Mouse (Mus musculus): ENCODE results near the gene Ppargc1a.

- no peak for TF ChIP-seq CTCF (IDR thresholded peaks at IDR 0.05; ENCODE audit: borderline replicate concordance, control insufficient read depth, extremely low read depth, insufficient read depth, low read length, poor library complexity)
- TF ChIP-seq POLR2A (IDR thresholded peaks at IDR 0.05; ENCODE audit: control insufficient read depth, extremely low read depth, insufficient read depth, low read length, poor library complexity) = no peak
These were observed 39.4 kb downstream of the Ppargc1a start for GRCm38 (mm10) chr5:51528165-51528498.

Data from thymus, adult 2 months (tissue).